Mouse (Mus musculus): ENCODE data around the gene Srarp. TPM values are rescaled to one million over a fixed set of nuclear protein-coding genes. Genes with fewer than 3 reads are reported as not detected.
A peak's percentile ranks its signal among the peaks of the same experiment; 100 is the strongest.

Gene Srarp
- polyA plus RNA-seq, 1 experiment from 2014 or later: not detected

DNA sequence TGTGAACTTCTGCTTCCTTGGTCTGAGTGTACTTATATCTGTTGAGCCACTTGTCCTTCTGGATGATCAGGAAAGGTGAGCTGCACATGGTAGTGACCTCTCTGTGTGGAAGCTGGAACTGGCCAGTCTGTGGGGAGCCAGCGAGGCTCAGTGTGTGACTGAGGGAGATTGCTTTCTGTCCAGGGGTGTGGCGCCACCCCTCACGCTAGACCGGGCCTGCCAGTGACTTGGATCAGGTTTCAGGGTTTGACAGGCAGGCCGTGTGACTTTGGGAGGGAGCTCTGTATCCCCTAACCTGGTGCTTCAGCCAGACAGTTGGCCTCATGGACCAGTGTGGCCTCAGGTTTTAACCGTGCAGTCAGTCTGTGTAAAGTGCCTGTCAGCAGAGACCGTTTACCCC is 22.3 kb upstream of the Srarp start:
- no peak overlapping the region for H3K9ac ChIP-seq
- H3K9me3 ChIP-seq (replicated peaks): no peaks in the 10 kb centered on the region
- H3K4me2 ChIP-seq: no peak overlapping the region
- no peak overlapping the region for H3K4me3 ChIP-seq
- peaks cover 17% of the 10 kb centered on the region for H3K4me1 ChIP-seq (replicated peaks)
- no peaks in the 10 kb centered on the region for H3K27me3 ChIP-seq (replicated peaks)
- WGBS: 18% methylated on average over 7 of the region's 7 CpGs
- H3K27ac ChIP-seq (ENCODE audit: poor library complexity, severe bottlenecking): peak overlapping the region; percentile 64
- ATAC-seq (ENCODE audit: insufficient number of reproducible peaks, low FRiP score): peak; percentile 49; the same call in 1 of the 2 replicates
- peaks cover 29% of the 10 kb centered on the region for H3K36me3 ChIP-seq

DNA sequence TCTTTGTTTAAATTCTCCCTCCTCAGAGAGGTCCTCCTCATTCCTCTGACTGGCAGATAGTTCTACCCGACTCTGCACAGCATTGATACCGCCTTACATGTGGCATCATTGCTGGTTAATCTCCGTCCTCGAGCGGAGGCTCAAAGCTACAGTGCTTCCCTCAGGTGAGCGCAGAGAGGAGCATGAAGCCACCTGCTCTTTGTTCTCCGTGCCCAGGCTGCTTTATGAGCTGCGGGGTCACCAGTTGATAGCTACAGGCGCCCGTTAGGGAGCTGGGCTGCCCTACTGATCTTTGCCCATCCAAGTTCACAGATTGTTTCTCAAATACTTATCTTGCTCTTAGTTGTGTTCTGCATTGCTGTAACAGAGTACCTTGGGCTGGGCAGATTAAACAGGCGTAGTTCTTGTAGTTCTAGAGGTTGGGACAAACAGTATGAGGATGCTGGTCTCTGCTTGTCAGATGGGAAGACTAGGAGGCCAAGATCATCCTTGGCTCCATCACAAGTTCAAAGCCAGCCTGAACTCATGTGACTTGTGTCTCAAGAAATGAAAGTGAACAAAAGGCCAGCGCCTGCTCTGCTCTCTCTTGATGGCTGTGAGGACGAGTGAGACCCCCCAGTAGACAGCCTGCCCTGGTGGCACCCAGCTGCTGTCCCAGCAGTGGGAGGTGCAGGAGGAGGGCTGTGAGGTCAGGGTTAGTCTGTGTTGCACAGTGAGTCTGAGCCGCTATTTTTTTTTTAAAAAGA is 20.5 kb upstream of the Srarp start:
- H3K27me3 ChIP-seq (replicated peaks): no peaks in the 10 kb centered on the region
- H3K9ac ChIP-seq: no peak overlapping the region
- no peak overlapping the region for H3K27ac ChIP-seq (ENCODE audit: poor library complexity, severe bottlenecking)
- H3K36me3 ChIP-seq: peaks cover 32% of the 10 kb centered on the region
- H3K4me2 ChIP-seq: no peak overlapping the region
- WGBS: 92% methylated on average over 14 of the region's 14 CpGs
- H3K4me3 ChIP-seq: no peak overlapping the region
- ATAC-seq (ENCODE audit: insufficient number of reproducible peaks, low FRiP score): no peak
- peaks cover 17% of the 10 kb centered on the region for H3K4me1 ChIP-seq (replicated peaks)
- H3K9me3 ChIP-seq (replicated peaks): no peaks in the 10 kb centered on the region

DNA sequence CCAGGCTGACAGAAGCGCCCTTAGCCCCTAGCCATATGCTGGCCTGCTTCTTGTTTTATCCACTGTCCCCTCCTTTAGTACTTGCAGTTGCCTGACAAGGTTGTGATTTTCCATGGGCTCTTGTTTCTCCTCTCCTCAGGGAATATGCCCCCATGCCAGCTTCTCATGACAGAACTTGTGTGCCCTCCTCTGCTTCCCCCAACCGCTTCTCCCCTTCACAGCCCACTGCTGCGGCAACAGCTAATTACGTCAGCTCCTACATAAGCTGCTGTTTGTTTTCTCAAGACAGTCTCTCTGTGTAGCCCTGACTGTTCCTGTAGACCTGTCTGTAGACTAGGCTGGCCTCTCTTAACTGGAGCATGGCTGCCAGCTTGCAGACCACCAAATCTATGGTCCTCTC is 19.6 kb upstream of the Srarp start:
- no peak overlapping the region for H3K4me3 ChIP-seq
- H3K36me3 ChIP-seq: peaks cover 32% of the 10 kb centered on the region
- no peaks in the 10 kb centered on the region for H3K9me3 ChIP-seq (replicated peaks)
- peaks cover 20% of the 10 kb centered on the region for H3K4me1 ChIP-seq (replicated peaks)
- WGBS: 90% methylated on average over 4 of the region's 4 CpGs
- ATAC-seq (ENCODE audit: insufficient number of reproducible peaks, low FRiP score): no peak
- H3K27ac ChIP-seq (ENCODE audit: poor library complexity, severe bottlenecking): no peak overlapping the region
- no peak overlapping the region for H3K9ac ChIP-seq
- no peak overlapping the region for H3K4me2 ChIP-seq
- H3K27me3 ChIP-seq (replicated peaks): no peaks in the 10 kb centered on the region

DNA sequence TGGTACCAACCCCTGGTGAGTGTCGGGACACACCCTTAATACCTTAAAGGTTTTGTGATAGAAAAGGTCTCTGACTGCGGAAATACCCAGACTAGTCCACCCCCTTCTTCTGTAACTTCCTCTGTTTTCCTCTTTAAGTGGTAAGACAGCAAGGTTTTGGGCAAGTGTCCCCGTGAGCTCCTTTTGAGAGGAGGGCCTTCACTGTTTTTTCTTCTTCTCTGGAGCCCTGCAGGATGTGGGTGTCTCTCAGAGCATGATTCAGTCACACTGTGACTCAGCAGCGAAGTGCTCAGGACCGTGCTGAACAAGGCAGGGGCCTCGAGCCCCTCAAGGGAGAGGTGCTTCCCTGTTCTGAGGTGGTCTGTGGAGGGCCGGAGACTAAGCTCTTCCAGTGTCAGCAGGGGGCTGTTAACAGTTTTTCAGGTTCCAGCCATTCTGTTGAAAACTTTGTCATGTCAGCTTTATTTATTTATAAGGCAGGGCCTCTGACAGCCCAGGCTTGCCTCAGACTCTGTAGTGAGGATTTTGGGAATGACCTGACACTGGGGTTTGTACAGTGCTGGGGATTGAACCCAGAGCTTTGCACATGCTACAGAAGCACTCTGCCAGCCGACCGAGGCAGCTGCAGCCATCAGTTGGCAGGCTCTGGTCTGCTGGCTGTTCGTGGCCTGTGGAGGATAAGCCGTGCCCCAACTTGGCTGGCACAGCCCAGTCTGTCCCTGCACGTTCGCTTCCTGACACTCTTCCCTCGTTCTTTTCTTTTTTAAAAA is 18.9 kb upstream of the Srarp start:
- ATAC-seq (ENCODE audit: insufficient number of reproducible peaks, low FRiP score): no peak
- Histone ChIP-seq H3K4me3 (no peak overlapping the region), H3K27ac (ENCODE audit: poor library complexity, severe bottlenecking) (no peak overlapping the region), H3K9me3 (replicated peaks) (no peaks in the 10 kb centered on the region), H3K27me3 (replicated peaks) (no peaks in the 10 kb centered on the region), H3K4me1 (replicated peaks) (peaks cover 20% of the 10 kb centered on the region), H3K4me2 (no peak overlapping the region), H3K9ac (0 out of 2 replicates have a peak overlapping the region, but pooled peaks have one; percentile 25), H3K36me3 (peaks cover 32% of the 10 kb centered on the region)
- 76% methylated on average over 14 of the region's 14 CpGs for WGBS

DNA sequence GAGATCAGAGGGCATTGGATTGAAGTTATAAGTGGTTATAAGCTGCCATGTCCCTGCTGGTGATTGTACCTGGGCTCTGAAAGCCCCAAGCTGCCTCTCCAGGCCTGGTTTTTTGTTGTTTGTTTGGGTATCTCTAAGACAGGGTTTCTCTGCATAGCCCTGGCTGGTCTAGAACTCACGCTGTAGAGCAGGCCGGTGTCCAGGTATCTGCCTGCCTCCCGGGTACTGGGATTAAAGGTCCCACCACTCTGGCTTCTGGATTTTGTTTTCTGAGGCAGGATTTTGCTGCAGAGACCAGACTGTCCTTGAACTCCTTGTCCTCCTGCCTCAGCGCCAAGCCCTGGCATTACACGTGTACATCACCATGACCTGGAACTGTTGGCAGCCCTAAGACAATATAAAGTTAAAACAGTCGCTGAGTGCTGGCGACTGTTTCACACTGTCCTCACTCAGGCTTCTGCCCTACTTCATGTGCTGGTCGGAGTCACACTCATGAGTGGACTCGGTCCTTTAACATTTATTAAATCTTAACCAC is 16.1 kb upstream of the Srarp start:
- Histone ChIP-seq H3K4me2 (no peak overlapping the region), H3K27me3 (replicated peaks) (no peaks in the 10 kb centered on the region), H3K4me1 (replicated peaks) (0 out of 2 replicates have a peak, but pooled peaks cover 2% of the 10 kb centered on the region), H3K27ac (ENCODE audit: poor library complexity, severe bottlenecking) (no peak overlapping the region), H3K36me3 (peaks cover 54% of the 10 kb centered on the region), H3K4me3 (no peak overlapping the region), H3K9ac (no peak overlapping the region), H3K9me3 (replicated peaks) (no peaks in the 10 kb centered on the region)
- 88% methylated on average over 9 of the region's 9 CpGs for WGBS
- ATAC-seq (ENCODE audit: insufficient number of reproducible peaks, low FRiP score): no peak

DNA sequence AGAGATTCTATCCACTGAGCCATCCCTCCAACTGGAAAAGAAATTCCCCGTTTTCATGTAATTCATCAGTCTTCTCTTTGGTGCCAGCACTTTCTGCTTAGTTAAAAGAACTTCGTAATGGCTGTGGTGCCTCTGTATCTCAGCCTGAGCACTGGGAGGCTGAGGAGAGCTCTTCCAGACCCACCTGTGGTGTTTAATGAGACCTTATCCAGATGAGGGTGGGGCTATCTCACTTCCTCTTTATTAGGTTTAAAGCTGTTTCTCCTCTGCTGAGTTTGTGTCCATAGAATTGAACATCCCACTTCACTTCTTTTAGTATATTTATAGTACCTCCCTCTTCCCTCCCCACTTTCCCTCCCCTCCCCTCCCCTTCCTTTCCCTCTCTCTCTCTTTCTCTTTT is 15.3 kb upstream of the Srarp start:
- no peak overlapping the region for H3K9ac ChIP-seq
- H3K9me3 ChIP-seq (replicated peaks): no peaks in the 10 kb centered on the region
- ATAC-seq (ENCODE audit: insufficient number of reproducible peaks, low FRiP score): no peak
- 88% methylated on average over 2 of the region's 2 CpGs for WGBS
- H3K27me3 ChIP-seq (replicated peaks): no peaks in the 10 kb centered on the region
- H3K36me3 ChIP-seq: peaks cover 57% of the 10 kb centered on the region
- no peak overlapping the region for H3K4me3 ChIP-seq
- H3K4me2 ChIP-seq: no peak overlapping the region
- H3K27ac ChIP-seq (ENCODE audit: poor library complexity, severe bottlenecking): no peak overlapping the region
- H3K4me1 ChIP-seq (replicated peaks): peaks cover 3% of the 10 kb centered on the region; the same call in 1 of the 2 replicates

DNA sequence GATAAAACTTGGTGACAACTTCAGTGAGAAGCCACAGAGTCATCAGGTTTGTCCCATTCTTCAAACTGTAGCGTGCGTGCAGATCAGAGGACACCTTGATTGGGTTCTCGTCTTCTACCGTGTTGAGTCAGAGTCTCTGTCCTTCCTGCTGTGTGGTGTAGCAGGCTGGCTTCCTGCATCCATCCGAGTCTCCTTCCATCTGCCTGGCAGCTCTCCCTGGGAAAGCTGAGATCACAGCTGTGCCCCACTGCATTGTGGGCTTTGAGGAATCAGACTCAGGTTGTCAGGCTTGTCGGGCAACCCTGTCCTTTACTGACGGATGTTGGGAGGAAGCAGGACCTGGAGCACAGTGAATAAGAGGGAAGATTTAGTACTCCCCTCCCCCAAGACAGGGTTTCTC is 10.3 kb upstream of the Srarp start:
- WGBS: 68% methylated on average over 7 of the region's 7 CpGs
- no peaks in the 10 kb centered on the region for H3K27me3 ChIP-seq (replicated peaks)
- H3K36me3 ChIP-seq: peaks cover 35% of the 10 kb centered on the region
- peaks cover 26% of the 10 kb centered on the region for H3K4me1 ChIP-seq (replicated peaks)
- no peak overlapping the region for H3K4me2 ChIP-seq
- H3K9ac ChIP-seq: no peak overlapping the region; the same call in 1 of the 2 replicates
- ATAC-seq (ENCODE audit: insufficient number of reproducible peaks, low FRiP score): no peak
- no peak overlapping the region for H3K27ac ChIP-seq (ENCODE audit: poor library complexity, severe bottlenecking)
- H3K4me3 ChIP-seq: no peak overlapping the region
- no peaks in the 10 kb centered on the region for H3K9me3 ChIP-seq (replicated peaks)

DNA sequence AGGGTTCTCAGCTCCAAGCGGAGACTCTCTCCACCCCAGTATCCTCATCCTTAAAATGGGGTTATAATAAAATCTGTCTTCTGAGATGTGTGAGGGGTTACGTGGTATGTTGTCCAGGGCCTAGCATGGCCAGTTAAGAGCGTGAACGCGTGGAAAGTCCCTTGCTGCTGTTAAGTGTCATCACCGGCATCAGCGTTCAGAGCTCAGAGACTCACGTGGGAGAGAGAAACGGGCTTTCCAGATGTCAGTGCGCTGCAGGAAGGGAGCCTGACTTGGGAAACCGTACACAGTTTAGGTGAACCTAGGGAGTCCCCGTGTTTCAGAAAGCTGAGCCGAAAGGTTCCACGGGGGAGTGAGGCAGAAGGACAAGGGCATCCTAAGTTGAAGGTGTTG is 9.4 kb upstream of the Srarp start:
- peak overlapping the region; percentile 100 for H3K4me3 ChIP-seq
- H3K9me3 ChIP-seq (replicated peaks): no peaks in the 10 kb centered on the region
- no peak for ATAC-seq (ENCODE audit: insufficient number of reproducible peaks, low FRiP score)
- H3K4me2 ChIP-seq: peak overlapping the region; percentile 93
- 15% methylated on average over 14 of the region's 14 CpGs for WGBS
- peak overlapping the region; percentile 98 for H3K9ac ChIP-seq
- H3K36me3 ChIP-seq: peaks cover 34% of the 10 kb centered on the region
- H3K27ac ChIP-seq (ENCODE audit: poor library complexity, severe bottlenecking): no peak overlapping the region
- no peaks in the 10 kb centered on the region for H3K27me3 ChIP-seq (replicated peaks)
- peaks cover 24% of the 10 kb centered on the region for H3K4me1 ChIP-seq (replicated peaks)

DNA sequence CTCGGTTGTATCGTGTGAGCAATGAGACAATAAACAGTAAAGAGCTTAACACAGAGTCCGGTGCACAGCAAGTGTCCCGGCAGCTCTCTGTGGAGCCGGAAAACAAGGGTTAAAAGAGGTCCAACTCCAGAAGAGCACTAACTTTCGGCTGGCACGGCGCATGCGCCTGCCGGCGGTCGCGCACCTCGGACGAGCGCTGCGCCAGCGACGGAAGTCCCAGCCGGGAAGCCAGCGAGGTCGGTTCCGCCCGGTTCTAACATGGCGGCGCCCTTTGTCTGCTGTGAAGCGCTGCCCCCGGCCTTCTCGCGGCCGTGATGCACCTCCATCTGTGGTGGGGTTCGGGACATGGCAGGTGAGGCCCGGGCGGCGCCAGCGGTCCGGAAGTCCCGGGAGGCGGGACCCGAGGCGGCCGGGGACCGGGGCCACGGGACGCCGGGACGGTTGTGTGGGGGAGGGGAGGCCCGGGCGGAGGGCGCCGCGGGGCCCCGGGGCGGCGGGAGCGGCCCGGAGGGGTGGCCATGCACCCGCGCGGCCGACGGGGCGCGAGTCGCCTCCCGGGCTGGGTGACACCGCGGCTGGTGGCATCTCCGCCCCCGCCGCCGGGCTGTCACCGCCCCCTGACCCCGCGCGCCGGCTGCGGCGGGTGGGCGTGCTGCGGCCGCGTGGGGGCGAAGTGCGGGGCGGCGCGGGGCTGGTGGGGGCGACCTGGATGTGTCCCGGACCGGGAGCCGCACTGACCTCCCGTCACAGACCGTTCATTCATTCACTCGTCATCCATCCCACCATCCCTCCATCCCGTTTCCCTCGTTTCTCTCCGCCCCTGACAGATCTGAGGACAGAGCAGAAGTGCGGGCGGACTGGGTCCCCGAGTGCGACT is 8.8 kb upstream of the Srarp start, which contains the start of gene Zbtb17:
Gene Zbtb17, plus strand, starts transcription at position 204 of the 877 bp plus-strand sequence.
- Histone ChIP-seq H3K4me3 (peak within 1 kb of the TSS; percentile 100), H3K27me3 (replicated peaks) (no peaks in the 10 kb centered on the region), H3K9me3 (replicated peaks) (no peaks in the 10 kb centered on the region), H3K27ac (ENCODE audit: poor library complexity, severe bottlenecking) (peak within 1 kb of the TSS; percentile 67), H3K4me2 (peak within 1 kb of the TSS; percentile 93), H3K36me3 (peaks cover 28% of the 10 kb centered on the region), H3K4me1 (replicated peaks) (peaks cover 24% of the 10 kb centered on the region), H3K9ac (peak within 1 kb of the TSS; percentile 98)
- WGBS: under 1% methylated on average over 91 of the region's 102 CpGs
- peak; percentile 92 for ATAC-seq (ENCODE audit: insufficient number of reproducible peaks, low FRiP score)

DNA sequence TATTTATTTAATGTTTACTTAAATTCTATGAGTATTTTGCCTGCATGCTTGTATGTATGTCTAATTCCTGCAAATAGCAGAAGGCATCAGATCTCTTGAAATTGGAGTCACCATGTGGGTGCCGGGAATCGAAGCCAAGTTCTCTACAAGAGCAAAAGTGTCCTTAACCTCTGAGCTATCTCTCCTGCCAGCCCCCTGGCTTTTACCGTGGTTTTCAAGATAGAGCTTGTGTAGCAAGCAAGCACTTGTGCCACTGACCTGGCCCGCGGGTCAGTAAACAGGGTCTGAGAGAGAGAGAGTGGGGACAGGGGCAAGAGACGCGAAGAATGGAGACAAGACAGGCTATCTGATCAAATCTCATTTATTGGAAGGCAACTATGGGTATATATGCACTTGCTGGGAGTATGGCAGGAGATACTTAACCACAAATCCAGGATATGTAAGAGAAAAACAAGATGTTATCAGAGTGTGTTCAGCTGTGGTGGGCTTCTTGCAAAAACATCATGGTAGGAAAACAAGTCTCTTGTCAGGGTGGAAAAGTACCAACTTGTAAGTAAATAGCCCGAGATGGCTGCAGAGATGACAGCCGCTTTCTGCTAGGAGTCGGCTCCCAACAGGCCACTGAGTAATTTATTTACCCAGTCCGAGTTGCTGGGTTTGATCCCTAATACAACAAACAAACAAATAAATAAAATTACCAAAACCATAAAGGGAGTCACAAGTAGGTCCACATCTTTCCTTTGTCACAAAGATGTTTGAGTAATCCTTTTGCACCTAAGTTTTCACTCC is 7.9 kb upstream of the Srarp start:
- Histone ChIP-seq H3K36me3 (peaks cover 20% of the 10 kb centered on the region), H3K9ac (peak overlapping the region; percentile 98), H3K27me3 (replicated peaks) (no peaks in the 10 kb centered on the region), H3K4me1 (replicated peaks) (peaks cover 24% of the 10 kb centered on the region), H3K9me3 (replicated peaks) (no peaks in the 10 kb centered on the region), H3K4me2 (peak overlapping the region; percentile 93), H3K27ac (ENCODE audit: poor library complexity, severe bottlenecking) (no peak overlapping the region), H3K4me3 (peak overlapping the region; percentile 100)
- WGBS: 40% methylated on average over 11 of the region's 11 CpGs
- ATAC-seq (ENCODE audit: insufficient number of reproducible peaks, low FRiP score): 0 out of 2 replicates have a peak, but pooled peaks have one; percentile 9
